Mouse (Mus musculus) midbrain, embryonic 13.5 days (tissue): ENCODE data around the gene Dnajc7. TPM values are rescaled to one million over a fixed set of nuclear protein-coding genes. Genes with fewer than 3 reads are reported as not detected.

ENCODE experiments used
- ATAC-seq: fragments of 200-750 bp; cut with Nextera tagmentation; 2 replicates; pipeline ENCODE4 v1.8.0; 2017; ENCODE audit warnings: mild to moderate bottlenecking, moderate TSS enrichment, moderate library complexity
- H3K27ac ChIP-seq: fragments of 300-500 bp; sonication (generic); 2 replicates; pipeline ENCODE4 v1.5.1; 2015; ENCODE audit warnings: inconsistent platforms, mild to moderate bottlenecking, moderate library complexity
- H3K27me3 ChIP-seq: fragments of 300-500 bp; sonication (generic); 2 replicates; pipeline ENCODE4 v1.6.1; 2015; ENCODE audit warnings: mild to moderate bottlenecking, inconsistent platforms
- H3K36me3 ChIP-seq: fragments of 300-500 bp; sonication (generic); 2 replicates; pipeline ENCODE4 v1.6.1; 2015; ENCODE audit warnings: mild to moderate bottlenecking, inconsistent platforms
- H3K4me1 ChIP-seq: fragments of 300-500 bp; sonication (generic); replicated peaks from 2 replicates; pipeline ENCODE4 v1.6.1; 2015; ENCODE audit warnings: inconsistent platforms
- H3K4me2 ChIP-seq: fragments of 300-500 bp; sonication (generic); replicated peaks from 2 replicates; pipeline ENCODE4 v1.6.1; 2015; ENCODE audit warnings: moderate library complexity, mild to moderate bottlenecking, inconsistent platforms
- H3K4me3 ChIP-seq: fragments of 300-500 bp; sonication (generic); replicated peaks from 2 replicates; pipeline ENCODE4 v1.5.1; 2015; ENCODE audit warnings: mild to moderate bottlenecking, inconsistent platforms
- H3K9ac ChIP-seq: fragments of 300-500 bp; sonication (generic); replicated peaks from 2 replicates; pipeline ENCODE4 v1.6.1; 2015; ENCODE audit warnings: mild to moderate bottlenecking, inconsistent platforms
- H3K9me3 ChIP-seq: fragments of 300-500 bp; sonication (generic); 2 replicates; pipeline ENCODE4 v1.6.1; 2016; ENCODE audit warnings: mild to moderate bottlenecking, inconsistent platforms
- WGBS: fragments of 180-500 bp; shearing (Covaris S2); methylation state at CpG from one replicate; pipeline ENCODE4 v1.1.7; 2015; 5-methylcytosine and 5-hydroxymethylcytosine counted together
- polyA plus RNA-seq: library from polyadenylated mRNA; unstranded; fragments of >200 nt; fragmentation: Nextera tagmentation; extraction: Ambion mirVana; gene quantifications from 2 replicates; pipeline ENCODE4 v1.2.1, GENCODE M21; 2015

Gene Dnajc7
- polyA plus RNA-seq, 1 experiment from 2014 or later: 311 TPM

DNA sequence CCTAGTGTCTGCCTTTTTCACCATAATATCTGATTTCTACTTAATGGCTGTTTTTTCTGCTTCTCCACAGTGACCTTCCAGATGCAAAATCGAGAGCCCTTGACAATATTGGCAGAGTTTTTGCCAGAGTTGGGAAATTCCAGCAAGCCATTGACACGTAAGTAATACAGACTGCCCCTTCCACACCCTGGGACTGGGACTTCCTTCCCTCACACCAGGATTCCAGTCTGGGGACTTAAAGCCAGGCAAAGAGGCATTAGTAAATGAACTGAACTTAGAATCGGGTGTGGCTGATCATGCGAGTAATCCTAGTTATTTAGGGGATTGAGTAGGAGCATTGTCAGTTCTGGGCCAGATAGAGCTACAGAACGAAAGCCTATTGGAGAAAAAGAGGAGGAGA, 58.2 kb downstream of the Dnajc7 start:
- H3K4me2 ChIP-seq: no peak overlapping the region
- H3K9me3 ChIP-seq: no peaks in the 10 kb centered on the region
- H3K36me3 ChIP-seq: no peaks in the 10 kb centered on the region
- H3K27me3 ChIP-seq: no peaks in the 10 kb centered on the region
- H3K4me1 ChIP-seq: no peaks in the 10 kb centered on the region
- no peak overlapping the region for H3K9ac ChIP-seq
- no peak overlapping the region for H3K27ac ChIP-seq
- no peak overlapping the region for H3K4me3 ChIP-seq
- WGBS: 39% methylated on average over 5 of the region's 5 CpGs
- ATAC-seq: no peak

DNA sequence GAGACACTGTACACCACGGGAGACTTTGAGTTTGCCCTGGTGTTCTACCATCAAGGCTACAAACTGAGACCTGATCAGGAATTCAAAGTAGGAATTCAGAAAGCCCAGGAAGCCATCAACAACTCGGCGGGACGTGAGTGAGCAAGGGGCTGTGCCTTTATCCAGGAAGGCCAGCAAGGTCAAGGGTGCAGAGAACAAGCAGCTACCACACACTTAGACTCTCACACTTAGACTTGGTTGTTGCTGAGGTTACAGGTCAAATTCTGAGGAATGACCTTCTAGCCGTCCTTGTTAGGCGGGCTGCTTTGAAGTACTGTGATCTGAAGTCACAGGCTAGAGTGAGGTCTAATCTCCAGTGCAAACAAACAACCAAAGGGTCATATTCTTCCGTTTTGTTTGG, 60.5 kb downstream of the Dnajc7 start:
- no peak for ATAC-seq
- no peak overlapping the region for H3K27ac ChIP-seq
- WGBS: 45% methylated on average over 7 of the region's 7 CpGs

DNA sequence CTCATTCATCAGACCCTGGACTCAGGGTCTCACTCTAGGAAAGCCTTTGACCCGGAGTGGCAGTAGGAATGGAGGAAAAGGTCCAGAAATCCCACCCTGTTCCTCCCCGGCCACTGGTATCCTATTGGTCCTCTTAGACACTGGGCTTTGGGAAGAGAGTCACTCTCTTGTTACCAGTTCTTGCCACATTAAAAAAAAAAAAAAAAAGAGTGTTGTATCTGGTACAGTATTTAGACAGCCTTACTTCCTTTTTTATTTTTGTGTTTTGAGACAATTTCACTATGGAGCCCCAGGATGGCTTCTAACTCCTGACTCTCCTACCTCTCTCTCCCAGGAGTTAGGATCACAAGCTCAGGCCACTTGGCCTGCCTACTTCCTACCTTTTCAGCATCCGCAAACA, 62.4 kb downstream of the Dnajc7 start:
- Histone ChIP-seq H3K9me3 (no peaks in the 10 kb centered on the region), H3K9ac (no peak overlapping the region), H3K27me3 (no peaks in the 10 kb centered on the region), H3K4me3 (no peak overlapping the region), H3K36me3 (no peaks in the 10 kb centered on the region), H3K4me2 (no peak overlapping the region), H3K4me1 (0 out of 2 replicates have a peak, but pooled peaks cover 2% of the 10 kb centered on the region), H3K27ac (no peak overlapping the region)
- ATAC-seq: no peak
- WGBS: 87% methylated on average over 3 of the region's 3 CpGs

More for the DNA sequence above, 60.5 kb downstream of the Dnajc7 start:
- Histone ChIP-seq H3K9ac (no peak overlapping the region), H3K4me2 (no peak overlapping the region), H3K36me3 (no peaks in the 10 kb centered on the region), H3K4me1 (0 out of 2 replicates have a peak, but pooled peaks cover 2% of the 10 kb centered on the region), H3K27me3 (no peaks in the 10 kb centered on the region), H3K9me3 (no peaks in the 10 kb centered on the region), H3K4me3 (no peak overlapping the region)

DNA sequence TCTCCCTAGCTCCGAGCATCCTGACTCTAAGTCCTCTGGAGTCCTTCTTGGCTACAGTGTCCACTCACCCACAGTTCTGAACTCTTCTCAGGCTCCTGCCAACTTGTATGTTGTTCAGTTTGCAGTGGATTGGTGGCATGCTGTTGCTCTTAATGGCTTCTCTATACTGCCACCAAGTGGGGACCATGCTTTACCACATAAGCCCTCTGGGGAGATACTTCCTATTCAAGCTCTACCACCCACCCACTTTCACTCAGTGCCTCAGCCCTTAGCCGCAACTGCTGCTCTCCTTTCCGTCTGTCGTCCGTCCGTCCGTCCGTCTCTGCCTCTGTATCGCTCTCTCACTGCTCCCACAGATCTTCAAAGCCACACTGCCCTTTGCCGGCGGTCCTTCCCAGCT, 64.4 kb downstream of the Dnajc7 start:
- no peak overlapping the region for H3K4me3 ChIP-seq
- H3K27ac ChIP-seq: no peak overlapping the region
- no peaks in the 10 kb centered on the region for H3K9me3 ChIP-seq
- H3K4me1 ChIP-seq: 0 out of 2 replicates have a peak, but pooled peaks cover 2% of the 10 kb centered on the region
- H3K27me3 ChIP-seq: no peaks in the 10 kb centered on the region
- H3K36me3 ChIP-seq: no peaks in the 10 kb centered on the region
- peak overlapping the region; percentile 37; the same call in 1 of the 2 replicates for H3K4me2 ChIP-seq
- ATAC-seq: peak; percentile 68
- WGBS: 17% methylated on average over 11 of the region's 11 CpGs
- H3K9ac ChIP-seq: no peak overlapping the region; the same call in 1 of the 2 replicates

DNA sequence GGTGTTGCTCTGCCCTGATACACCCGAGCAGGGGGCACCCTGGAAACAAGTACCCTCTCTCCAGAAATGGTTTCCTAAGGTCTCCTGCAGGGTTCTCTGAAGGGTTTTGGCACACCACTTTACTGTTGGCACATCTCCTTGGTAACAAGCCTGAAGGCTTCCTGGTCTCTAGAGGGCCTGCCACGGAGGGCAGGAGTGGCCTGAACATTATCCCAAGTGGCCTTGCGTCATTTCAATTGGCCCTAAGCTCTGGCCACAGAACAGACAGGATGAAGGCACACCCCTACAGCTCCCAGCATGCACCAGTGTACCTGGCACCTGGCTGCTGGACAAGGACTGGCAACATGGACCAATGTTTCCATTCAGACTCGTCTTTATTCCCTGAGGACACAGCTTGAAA, 67.1 kb downstream of the Dnajc7 start:
- Histone ChIP-seq H3K27me3 (no peaks in the 10 kb centered on the region), H3K36me3 (no peaks in the 10 kb centered on the region), H3K4me2 (no peak overlapping the region), H3K9me3 (no peaks in the 10 kb centered on the region), H3K9ac (no peak overlapping the region), H3K27ac (no peak overlapping the region), H3K4me1 (0 out of 2 replicates have a peak, but pooled peaks cover 2% of the 10 kb centered on the region), H3K4me3 (no peak overlapping the region)
- WGBS: 88% methylated on average over 4 of the region's 4 CpGs
- no peak for ATAC-seq

DNA sequence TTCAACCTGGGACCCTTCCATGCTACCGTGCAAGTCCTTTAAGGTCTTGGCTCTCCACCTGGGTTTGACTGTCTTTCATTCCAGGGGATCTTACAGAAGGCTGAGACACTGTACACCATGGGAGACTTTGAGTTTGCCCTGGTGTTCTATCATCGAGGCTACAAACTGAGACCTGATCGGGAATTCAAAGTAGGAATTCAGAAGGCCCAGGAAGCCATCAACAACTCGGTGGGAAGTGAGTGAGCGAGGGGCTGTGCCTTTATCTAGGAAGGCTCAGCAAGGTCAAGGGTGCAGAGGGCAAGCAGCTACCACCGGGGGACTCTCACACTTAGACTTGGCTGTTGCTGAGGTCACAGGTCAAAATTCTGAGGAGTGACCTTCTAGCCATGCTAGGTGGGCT, 69.9 kb downstream of the Dnajc7 start:
- H3K4me2 ChIP-seq: no peak overlapping the region
- ATAC-seq: no peak
- H3K4me3 ChIP-seq: no peak overlapping the region
- H3K9me3 ChIP-seq: no peaks in the 10 kb centered on the region
- no peak overlapping the region for H3K9ac ChIP-seq
- 80% methylated on average over 6 of the region's 6 CpGs for WGBS
- H3K4me1 ChIP-seq: peaks cover 12% of the 10 kb centered on the region
- H3K27ac ChIP-seq: no peak overlapping the region
- peaks cover 2% of the 10 kb centered on the region; the same call in 1 of the 2 replicates for H3K27me3 ChIP-seq
- no peaks in the 10 kb centered on the region for H3K36me3 ChIP-seq

- Histone ChIP-seq H3K36me3 (no peaks in the 10 kb centered on the region), H3K4me2 (no peak overlapping the region), H3K4me3 (no peak overlapping the region), H3K9me3 (no peaks in the 10 kb centered on the region), H3K27me3 (peaks cover 2% of the 10 kb centered on the region; the same call in 1 of the 2 replicates), H3K9ac (no peak overlapping the region), H3K27ac (no peak overlapping the region), H3K4me1 (peaks cover 18% of the 10 kb centered on the region)
- no peak for ATAC-seq
- 88% methylated on average over 8 of the region's 8 CpGs for WGBS
Observed at GRCm38 (mm10) chr11:100549466-100549865, 70.5 kb downstream of the Dnajc7 start.

DNA sequence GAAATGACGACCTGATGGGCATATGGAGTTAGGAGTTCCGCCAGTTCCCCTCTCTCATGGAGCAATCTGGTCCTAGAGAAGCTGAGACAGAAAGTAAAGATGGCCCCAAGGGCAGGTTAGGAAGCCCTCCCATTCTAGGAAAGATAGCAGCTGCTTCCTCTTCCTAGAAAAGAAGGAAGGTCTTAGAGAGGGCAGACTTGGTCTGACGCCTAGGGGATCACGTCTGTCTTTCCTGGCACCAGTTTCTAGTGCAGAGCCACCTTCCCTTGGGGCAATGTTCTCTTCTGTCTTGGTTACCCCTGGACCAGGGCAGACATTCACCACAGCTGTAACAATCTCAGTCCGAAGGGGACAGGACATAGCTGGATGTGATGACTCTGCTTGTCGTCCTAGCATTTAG, 71.8 kb downstream of the Dnajc7 start:
- H3K4me3 ChIP-seq: no peak overlapping the region
- H3K4me1 ChIP-seq: peaks cover 18% of the 10 kb centered on the region
- H3K4me2 ChIP-seq: no peak overlapping the region
- 83% methylated on average over 6 of the region's 6 CpGs for WGBS
- H3K9ac ChIP-seq: no peak overlapping the region
- H3K27me3 ChIP-seq: peaks cover 5% of the 10 kb centered on the region; the same call in 1 of the 2 replicates
- ATAC-seq: no peak
- no peaks in the 10 kb centered on the region for H3K36me3 ChIP-seq
- no peaks in the 10 kb centered on the region for H3K9me3 ChIP-seq
- H3K27ac ChIP-seq: no peak overlapping the region

DNA sequence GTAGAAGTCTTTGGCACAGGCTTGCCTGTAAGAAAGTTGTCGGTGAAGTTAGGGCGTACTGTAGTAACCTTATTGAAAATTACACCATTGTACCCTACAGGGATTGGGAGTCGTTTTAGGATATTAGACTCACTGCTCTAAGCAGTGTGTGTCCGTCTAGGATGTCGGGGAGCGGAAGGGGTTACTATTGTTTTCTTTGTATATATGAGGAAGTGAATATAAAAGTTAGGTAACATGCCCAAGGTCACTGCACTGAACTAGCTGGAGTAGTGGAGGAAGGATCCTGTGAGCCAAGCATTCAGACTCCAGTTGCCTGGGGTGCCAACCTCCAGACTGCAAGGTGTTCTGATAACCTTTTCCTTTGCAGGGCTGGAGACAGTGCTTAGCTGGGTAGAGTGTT, 73.0 kb downstream of the Dnajc7 start:
- WGBS: 85% methylated on average over 6 of the region's 6 CpGs
- Histone ChIP-seq H3K9me3 (no peaks in the 10 kb centered on the region), H3K27ac (no peak overlapping the region), H3K4me3 (no peak overlapping the region), H3K27me3 (peaks cover 5% of the 10 kb centered on the region; the same call in 1 of the 2 replicates), H3K36me3 (no peaks in the 10 kb centered on the region), H3K9ac (no peak overlapping the region), H3K4me1 (peaks cover 18% of the 10 kb centered on the region), H3K4me2 (no peak overlapping the region)
- ATAC-seq: no peak

GRCm38 (mm10) chr11:100545746-100546085, 74.3 kb downstream of the Dnajc7 start:
- H3K27me3 ChIP-seq: peaks cover 5% of the 10 kb centered on the region; the same call in 1 of the 2 replicates
- H3K27ac ChIP-seq: 0 out of 2 replicates have a peak overlapping the region, but pooled peaks have one; percentile 54
- no peaks in the 10 kb centered on the region for H3K9me3 ChIP-seq
- ATAC-seq: peak; percentile 51
- H3K4me1 ChIP-seq: peaks cover 18% of the 10 kb centered on the region
- peak overlapping the region; percentile 57 for H3K9ac ChIP-seq
- H3K36me3 ChIP-seq: no peaks in the 10 kb centered on the region
- WGBS: 28% methylated on average over 7 of the region's 7 CpGs
- H3K4me3 ChIP-seq: peak overlapping the region; percentile 44
- peak overlapping the region; percentile 68 for H3K4me2 ChIP-seq

- Histone ChIP-seq H3K4me1 (peaks cover 18% of the 10 kb centered on the region), H3K9ac (peak within 1 kb of the TSS; percentile 57), H3K4me3 (peak within 1 kb of the TSS; percentile 44), H3K27ac (peak within 1 kb of the TSS; percentile 72), H3K4me2 (peak within 1 kb of the TSS; percentile 68), H3K9me3 (no peaks in the 10 kb centered on the region), H3K27me3 (peaks cover 5% of the 10 kb centered on the region; the same call in 1 of the 2 replicates), H3K36me3 (no peaks in the 10 kb centered on the region)
- ATAC-seq: peak; percentile 97
- WGBS: 3% methylated on average over 27 of the region's 28 CpGs
Observed at GRCm38 (mm10) chr11:100544832-100545745, 74.9 kb downstream of the Dnajc7 start, which contains the start of gene Ttc25. Ttc25 (plus strand) TSS chr11:100545607.

GRCm38 (mm10) chr11:100541577-100541976, 78.4 kb downstream of the Dnajc7 start:
- peaks cover 18% of the 10 kb centered on the region for H3K4me1 ChIP-seq
- no peak for ATAC-seq
- H3K4me3 ChIP-seq: no peak overlapping the region
- H3K27ac ChIP-seq: no peak overlapping the region
- 0 out of 2 replicates have a peak, but pooled peaks cover 2% of the 10 kb centered on the region for H3K27me3 ChIP-seq
- WGBS: 95% methylated on average over 2 of the region's 2 CpGs
- H3K9me3 ChIP-seq: no peaks in the 10 kb centered on the region
- H3K9ac ChIP-seq: no peak overlapping the region
- H3K36me3 ChIP-seq: no peaks in the 10 kb centered on the region
- H3K4me2 ChIP-seq: no peak overlapping the region
